Mouse (Mus musculus) testis, adult 2 months (tissue): ENCODE data around the gene Akap13. TPM values are rescaled to one million over a fixed set of nuclear protein-coding genes. Genes with fewer than 3 reads are reported as not detected.

ENCODE experiments used
- H3K27ac ChIP-seq: fragments of 200-500 bp; 2 replicates; pipeline ENCODE4 v1.5.1; 2012; ENCODE audit warnings: low read depth, low read length; ENCODE audit not compliant: control insufficient read depth, insufficient read depth
- H3K27me3 ChIP-seq: fragments of 200-500 bp; 2 replicates; pipeline ENCODE4 v1.6.1; 2012; ENCODE audit warnings: mild to moderate bottlenecking, low read length, moderate library complexity; ENCODE audit not compliant: control insufficient read depth, insufficient read depth
- H3K36me3 ChIP-seq: fragments of 200-500 bp; 2 replicates; pipeline ENCODE4 v1.6.1; 2012; ENCODE audit warnings: mild to moderate bottlenecking, low read length; ENCODE audit not compliant: control insufficient read depth, insufficient read depth
- H3K4me1 ChIP-seq: fragments of 200-500 bp; 2 replicates; pipeline ENCODE4 v1.6.1; 2012; ENCODE audit warnings: low read length; ENCODE audit not compliant: control insufficient read depth, insufficient read depth
- H3K4me3 ChIP-seq: fragments of 200-500 bp; 2 replicates; pipeline ENCODE4 v1.5.1; 2012; ENCODE audit warnings: low read depth, mild to moderate bottlenecking, low read length, moderate library complexity, mixed read lengths; ENCODE audit not compliant: control insufficient read depth
- CTCF ChIP-seq: fragments of 200-500 bp; IDR thresholded peaks from 2 replicates; pipeline ENCODE4 v1.5.1; 2012; ENCODE audit warnings: low read depth, mild to moderate bottlenecking, inconsistent platforms, low read length, moderate library complexity; ENCODE audit not compliant: control insufficient read depth, insufficient read depth, insufficient replicate concordance
- POLR2A ChIP-seq: fragments of 200-500 bp; IDR thresholded peaks from 2 replicates; pipeline ENCODE4 v1.6.1; 2012; ENCODE audit warnings: low read depth, mild to moderate bottlenecking, inconsistent platforms, low read length, moderate library complexity; ENCODE audit not compliant: control insufficient read depth
- polyA plus RNA-seq: library from polyadenylated mRNA; depleted of rRNA; stranded (reverse); fragments of >200 nt; gene quantifications from 2 replicates; pipeline ENCODE4 v1.2.3, GENCODE M21; 2012

Gene Akap13
- polyA plus RNA-seq, 1 experiment: 4.1 TPM

- Histone ChIP-seq H3K4me3 (no peak overlapping the region), H3K36me3 (no peaks in the 10 kb centered on the region), H3K4me1 (peaks cover 5% of the 10 kb centered on the region), H3K27me3 (no peaks in the 10 kb centered on the region), H3K27ac (no peak overlapping the region)
- TF ChIP-seq CTCF (no peak), POLR2A (no peak)
Measured at GRCm38 (mm10) chr7:75778053-75778452, 322.7 kb downstream of the Akap13 start.

GRCm38 (mm10) chr7:75780812-75781211, 325.5 kb downstream of the Akap13 start:
- Histone ChIP-seq H3K4me3 (no peak overlapping the region), H3K27ac (no peak overlapping the region), H3K27me3 (no peaks in the 10 kb centered on the region), H3K4me1 (peaks cover 5% of the 10 kb centered on the region), H3K36me3 (no peaks in the 10 kb centered on the region)
- TF ChIP-seq POLR2A (no peak), CTCF (no peak)

GRCm38 (mm10) chr7:75781298-75781947, 326.1 kb downstream of the Akap13 start:
- peak overlapping the region; percentile 95 for H3K4me3 ChIP-seq
- peak overlapping the region; percentile 73 for H3K27ac ChIP-seq
- H3K4me1 ChIP-seq: peaks cover 5% of the 10 kb centered on the region
- H3K27me3 ChIP-seq: no peaks in the 10 kb centered on the region
- no peaks in the 10 kb centered on the region for H3K36me3 ChIP-seq
- TF ChIP-seq POLR2A (no peak), CTCF (no peak)

GRCm38 (mm10) chr7:75781948-75782722, 326.8 kb downstream of the Akap13 start:
- peak overlapping the region; percentile 79 for H3K27ac ChIP-seq
- peak; percentile 59 for TF ChIP-seq POLR2A
- no peak for TF ChIP-seq CTCF
- H3K4me1 ChIP-seq: peaks cover 5% of the 10 kb centered on the region
- no peaks in the 10 kb centered on the region for H3K27me3 ChIP-seq
- H3K4me3 ChIP-seq: peak overlapping the region; percentile 95
- no peaks in the 10 kb centered on the region for H3K36me3 ChIP-seq

DNA sequence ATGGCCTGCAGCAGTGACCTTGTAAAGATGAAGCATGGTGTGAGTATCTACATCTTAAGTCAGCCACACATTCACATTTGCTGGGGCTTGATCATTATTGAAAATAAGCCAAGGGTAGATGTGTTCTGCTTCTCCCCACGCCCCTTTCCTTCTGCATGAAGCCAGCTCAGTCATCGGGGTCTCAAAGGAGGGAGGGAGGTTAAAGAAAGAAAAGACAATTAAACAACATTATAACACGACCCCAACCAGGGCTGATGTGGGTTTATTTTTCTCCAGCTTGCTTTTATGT, 327.3 kb downstream of the Akap13 start:
- H3K4me1 ChIP-seq: peaks cover 5% of the 10 kb centered on the region
- no peaks in the 10 kb centered on the region for H3K27me3 ChIP-seq
- no peaks in the 10 kb centered on the region for H3K36me3 ChIP-seq
- TF ChIP-seq POLR2A: no peak
- H3K27ac ChIP-seq: peak overlapping the region; percentile 79
- H3K4me3 ChIP-seq: no peak overlapping the region

GRCm38 (mm10) chr7:75785388-75786328, 330.3 kb downstream of the Akap13 start:
- H3K4me1 ChIP-seq: peaks cover 5% of the 10 kb centered on the region
- H3K27me3 ChIP-seq: no peaks in the 10 kb centered on the region
- H3K4me3 ChIP-seq: no peak overlapping the region
- no peaks in the 10 kb centered on the region for H3K36me3 ChIP-seq
- H3K27ac ChIP-seq: no peak overlapping the region
- TF ChIP-seq CTCF: no peak
- TF ChIP-seq POLR2A: no peak

DNA sequence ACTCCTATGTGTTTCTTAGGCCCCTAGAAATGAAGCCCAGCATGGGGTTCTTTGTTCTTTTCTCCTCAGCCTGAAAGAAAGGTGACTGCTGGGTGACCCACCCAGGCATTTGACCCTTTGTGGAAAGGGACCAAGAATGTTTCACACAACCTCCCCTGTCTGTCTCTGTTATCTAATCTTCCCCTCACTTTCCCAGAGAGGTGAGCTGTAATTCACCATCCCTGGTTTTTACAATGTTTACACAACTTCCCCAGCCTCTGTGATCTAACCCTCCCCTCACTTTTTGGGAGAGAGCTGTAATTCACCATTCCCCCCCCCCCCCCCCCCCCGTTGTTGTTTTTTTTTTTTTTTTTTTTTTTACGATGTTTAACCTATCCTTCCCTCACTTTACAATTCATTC, 331.5 kb downstream of the Akap13 start:
- no peaks in the 10 kb centered on the region for H3K27me3 ChIP-seq
- H3K4me1 ChIP-seq: peaks cover 5% of the 10 kb centered on the region
- no peak overlapping the region for H3K4me3 ChIP-seq
- no peaks in the 10 kb centered on the region for H3K36me3 ChIP-seq
- TF ChIP-seq POLR2A: no peak
- no peak for TF ChIP-seq CTCF
- no peak overlapping the region for H3K27ac ChIP-seq
